Mouse (Mus musculus): Measurements from ENCODE around the gene Minpp1.

- no peak for TF ChIP-seq POLR2A (IDR thresholded peaks at IDR 0.05; ENCODE audit: extremely low read depth, insufficient read depth, low read length)
- no peak for TF ChIP-seq CTCF (IDR thresholded peaks at IDR 0.05; ENCODE audit: low read depth, low read length)
Observed at GRCm38 (mm10) chr19:32529252-32529942, 43.8 kb downstream of the Minpp1 start.

Measured in liver, adult 2 months (tissue).